Comparison of ENCODE assay signal across 34 mouse cellular contexts in the genomic region with DNA sequence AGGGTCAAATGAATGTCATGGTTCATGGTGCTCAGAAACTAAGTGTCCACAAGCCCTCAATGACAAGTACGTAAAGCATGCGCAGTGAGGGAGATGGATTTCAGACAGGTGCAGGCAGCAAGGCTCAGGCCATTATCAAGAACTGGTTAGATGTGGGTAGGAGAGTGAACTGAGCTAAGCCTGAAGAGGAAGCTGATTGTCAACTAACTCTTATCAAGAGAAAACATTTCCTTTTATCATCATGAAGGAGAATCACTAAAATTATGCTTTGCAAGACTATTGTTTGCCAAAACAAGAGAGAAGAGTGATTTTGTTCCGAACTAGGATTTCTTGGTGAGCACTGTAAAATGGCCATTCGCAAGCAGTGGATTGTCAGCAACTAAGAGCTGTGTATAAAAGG.
"Had no signal": no experiment of that assay in that cellular context is flagged by ENCODE, and none has a peak within 500 bp of the region (broad histone marks: within the 10 kb centered on the region; RNA-seq: fewer than 3 reads in every experiment).

No protein-coding gene starts in this region.

- H3K9me3 ChIP-seq: heart, embryonic 12.5 days; heart, embryonic 13.5 days; heart, embryonic 15.5 days; hindbrain, embryonic 10.5 days; hindbrain, embryonic 12.5 days; hindbrain, embryonic 13.5 days; hindbrain, embryonic 15.5 days; intestine, embryonic 15.5 days; kidney, embryonic 15.5 days had no signal

- H3K27me3 ChIP-seq: heart, embryonic 12.5 days; heart, embryonic 13.5 days; heart, embryonic 15.5 days; hindbrain, embryonic 12.5 days; hindbrain, embryonic 13.5 days; hindbrain, embryonic 15.5 days; intestine, embryonic 15.5 days; kidney, embryonic 15.5 days had no signal

- H3K27ac ChIP-seq: heart, embryonic 13.5 days; heart, embryonic 15.5 days; hindbrain, embryonic 10.5 days; hindbrain, embryonic 12.5 days; hindbrain, embryonic 13.5 days; hindbrain, embryonic 15.5 days; hindbrain, postnatal 0 days; intestine, embryonic 15.5 days; kidney, embryonic 15.5 days; kidney, postnatal 0 days; layer of hippocampus, adult 2 months; left cerebral cortex, adult 2 months had no signal

- H3K4me3 ChIP-seq: heart, embryonic 12.5 days; heart, embryonic 13.5 days; heart, embryonic 15.5 days; hindbrain, embryonic 10.5 days; hindbrain, embryonic 12.5 days; hindbrain, embryonic 13.5 days; hindbrain, embryonic 15.5 days; intestine, embryonic 15.5 days; kidney, embryonic 15.5 days; layer of hippocampus, adult 2 months; left cerebral cortex, adult 2 months had no signal

- ATAC-seq: hindbrain, embryonic 16.5 days; hindbrain, postnatal 0 days; inflammation-experienced regulatory T-cells, adult 6 months; intestine, embryonic 15.5 days; intestine, embryonic 16.5 days; intestine, postnatal 0 days had no signal

- DNase-seq: heart, postnatal 10 days; heart, postnatal 14 days; heart, postnatal 36 days; heart, postnatal 4 days; kidney, adult 11 months; kidney, adult 18-20 months; kidney, adult 2 months; kidney, adult 8-10 months; kidney, adult 9 months; kidney, postnatal 10 days; kidney, postnatal 14 days; kidney, postnatal 25 days; kidney, postnatal 36 days; kidney, postnatal 4 days; layer of hippocampus, adult 9-11 months; layer of hippocampus, postnatal 36 days had no signal

- H3K9ac ChIP-seq: heart, embryonic 12.5 days; heart, embryonic 13.5 days; heart, embryonic 15.5 days; hindbrain, embryonic 12.5 days; hindbrain, embryonic 13.5 days; hindbrain, embryonic 15.5 days; intestine, embryonic 15.5 days; kidney, embryonic 15.5 days had no signal

- H3K4me1 ChIP-seq: heart, embryonic 12.5 days; heart, embryonic 13.5 days; heart, embryonic 15.5 days; hindbrain, embryonic 10.5 days; hindbrain, embryonic 12.5 days; hindbrain, embryonic 13.5 days; hindbrain, embryonic 15.5 days; intestine, embryonic 15.5 days; kidney, embryonic 15.5 days had no signal

- H3K4me2 ChIP-seq: heart, embryonic 11.5 days; heart, embryonic 12.5 days; heart, embryonic 13.5 days; heart, embryonic 15.5 days; hindbrain, embryonic 12.5 days; hindbrain, embryonic 13.5 days; hindbrain, embryonic 15.5 days; intestine, embryonic 15.5 days; kidney, embryonic 15.5 days had no signal

- H3K36me3 ChIP-seq: heart, embryonic 12.5 days; heart, embryonic 13.5 days; heart, embryonic 15.5 days; hindbrain, embryonic 10.5 days; hindbrain, embryonic 12.5 days; hindbrain, embryonic 13.5 days; hindbrain, embryonic 15.5 days; intestine, embryonic 15.5 days; kidney, embryonic 15.5 days had no signal
